Mouse (Mus musculus) stomach, embryonic 14.5 days (tissue): ENCODE data around the gene Catip. TPM values are rescaled to one million over a fixed set of nuclear protein-coding genes. Genes with fewer than 3 reads are reported as not detected.

ENCODE experiments used
- ATAC-seq: fragments of 200-750 bp; cut with Nextera tagmentation; 2 replicates; pipeline ENCODE4 v1.8.0; 2017; ENCODE audit warnings: low read depth, moderate TSS enrichment; ENCODE audit not compliant: insufficient number of reproducible peaks, insufficient read depth, low FRiP score
- H3K27ac ChIP-seq: fragments of 300-500 bp; sonication (generic); 2 replicates; pipeline ENCODE4 v1.5.1; 2014; ENCODE audit warnings: mild to moderate bottlenecking, low read length, moderate library complexity, mixed read lengths
- H3K27me3 ChIP-seq: fragments of 300-500 bp; sonication (generic); 2 replicates; pipeline ENCODE4 v1.6.1; 2014; ENCODE audit warnings: low read length, control low read depth, mixed read lengths; ENCODE audit not compliant: control insufficient read depth, insufficient read depth
- H3K36me3 ChIP-seq: fragments of 300-500 bp; sonication (generic); 2 replicates; pipeline ENCODE4 v1.6.1; 2014; ENCODE audit warnings: mild to moderate bottlenecking, control low read depth, low read length, moderate library complexity, mixed read lengths; ENCODE audit not compliant: control insufficient read depth, insufficient read depth
- H3K4me1 ChIP-seq: fragments of 300-500 bp; sonication (generic); 2 replicates; pipeline ENCODE4 v1.6.1; 2014; ENCODE audit warnings: low read length, control low read depth, mixed read lengths; ENCODE audit not compliant: control insufficient read depth, insufficient read depth
- H3K4me2 ChIP-seq: fragments of 300-500 bp; sonication (generic); replicated peaks from 2 replicates; pipeline ENCODE4 v1.6.1; 2014; ENCODE audit warnings: low read depth, low read length, control low read depth
- H3K4me3 ChIP-seq: fragments of 300-500 bp; sonication (generic); 2 replicates; pipeline ENCODE4 v1.5.1; 2014; ENCODE audit warnings: low read depth, low read length, control low read depth
- H3K9ac ChIP-seq: fragments of 300-500 bp; sonication (generic); replicated peaks from 2 replicates; pipeline ENCODE4 v1.6.1; 2014; ENCODE audit warnings: low read depth, mild to moderate bottlenecking, control low read depth, low read length, moderate library complexity, mixed read lengths
- H3K9me3 ChIP-seq: fragments of 300-500 bp; sonication (generic); 2 replicates; pipeline ENCODE4 v1.6.1; 2016; ENCODE audit warnings: low read depth, low read length, control low read depth; ENCODE audit not compliant: control insufficient read depth
- WGBS: fragments of 180-500 bp; shearing (Covaris S2); extraction: QIAGEN DNeasy Blood & Tissue Kit; methylation state at CpG from one replicate; pipeline ENCODE4 v1.1.7; 2014; 5-methylcytosine and 5-hydroxymethylcytosine counted together
- polyA plus RNA-seq: library from polyadenylated mRNA; unstranded; fragments of >200 nt; fragmentation: Nextera tagmentation; extraction: Ambion mirVana; gene quantifications from 2 replicates; pipeline ENCODE4 v1.2.1, GENCODE M21; 2014

Gene Catip
- polyA plus RNA-seq, 1 experiment from 2014 or later: 0.69 TPM

DNA sequence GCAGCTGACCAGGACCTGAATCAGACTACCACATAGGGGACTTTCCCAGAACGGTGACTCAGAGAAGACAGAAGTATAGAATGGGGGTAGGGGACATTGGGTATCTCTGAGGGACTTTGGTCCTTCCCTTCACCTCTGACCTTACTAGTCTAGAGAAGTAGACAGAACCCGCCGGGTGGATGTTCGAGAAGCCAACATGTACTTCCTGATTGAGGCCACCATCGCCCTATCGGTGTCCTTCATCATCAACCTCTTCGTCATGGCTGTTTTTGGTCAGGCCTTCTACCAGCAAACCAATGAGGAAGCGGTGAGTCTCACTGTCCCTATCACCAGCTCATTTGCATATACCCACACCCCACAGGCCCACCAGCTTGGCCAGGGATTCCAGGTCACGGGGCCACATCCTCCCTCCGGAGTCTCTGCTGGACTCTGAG, 19.7 kb downstream of the Catip start:
- Histone ChIP-seq H3K9ac (no peak overlapping the region), H3K4me2 (no peak overlapping the region), H3K9me3 (no peaks in the 10 kb centered on the region), H3K4me1 (no peaks in the 10 kb centered on the region), H3K4me3 (no peak overlapping the region), H3K36me3 (no peaks in the 10 kb centered on the region), H3K27me3 (no peaks in the 10 kb centered on the region), H3K27ac (no peak overlapping the region)
- no peak for ATAC-seq
- 87% methylated on average over 10 of the region's 10 CpGs for WGBS

GRCm38 (mm10) chr1:74383385-74383784, 21.5 kb downstream of the Catip start:
- H3K36me3 ChIP-seq: no peaks in the 10 kb centered on the region
- WGBS: 82% methylated on average over 13 of the region's 13 CpGs

DNA sequence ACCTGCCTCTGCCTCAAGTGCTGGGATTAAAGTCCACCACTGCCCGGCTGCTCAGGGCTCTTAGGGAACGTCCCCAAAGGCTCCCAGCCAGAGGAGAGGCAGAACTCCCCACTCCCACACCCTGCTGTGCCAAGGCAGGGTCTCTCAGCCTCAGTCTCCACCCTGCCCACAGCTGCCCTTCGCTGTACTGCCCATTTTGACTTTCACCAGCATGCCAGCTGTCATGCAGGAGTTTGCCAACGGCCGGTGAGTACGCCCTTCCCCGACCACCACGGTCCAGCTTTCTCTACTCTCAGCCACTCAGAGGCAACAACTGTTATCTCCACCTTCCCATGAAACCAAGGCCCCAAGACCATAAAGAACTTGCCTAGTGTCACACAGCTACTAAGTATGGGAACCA, 22.6 kb downstream of the Catip start:
- H3K27me3 ChIP-seq: no peaks in the 10 kb centered on the region
- peaks cover 10% of the 10 kb centered on the region; the same call in 1 of the 2 replicates for H3K4me1 ChIP-seq
- no peaks in the 10 kb centered on the region for H3K9me3 ChIP-seq
- ATAC-seq: no peak
- no peaks in the 10 kb centered on the region for H3K36me3 ChIP-seq
- H3K4me3 ChIP-seq: no peak overlapping the region
- no peak overlapping the region for H3K4me2 ChIP-seq
- no peak overlapping the region for H3K27ac ChIP-seq
- no peak overlapping the region for H3K9ac ChIP-seq
- 83% methylated on average over 8 of the region's 8 CpGs for WGBS

More at GRCm38 (mm10) chr1:74383385-74383784, 21.5 kb downstream of the Catip start:
- Histone ChIP-seq H3K27ac (no peak overlapping the region), H3K4me2 (no peak overlapping the region), H3K9me3 (no peaks in the 10 kb centered on the region), H3K4me1 (peaks cover 10% of the 10 kb centered on the region; the same call in 1 of the 2 replicates), H3K9ac (no peak overlapping the region), H3K4me3 (no peak overlapping the region), H3K27me3 (no peaks in the 10 kb centered on the region)
- ATAC-seq: no peak

GRCm38 (mm10) chr1:74385064-74385463, 23.2 kb downstream of the Catip start:
- Histone ChIP-seq H3K9me3 (no peaks in the 10 kb centered on the region), H3K4me3 (no peak overlapping the region), H3K9ac (no peak overlapping the region), H3K4me2 (no peak overlapping the region), H3K27me3 (no peaks in the 10 kb centered on the region), H3K4me1 (peaks cover 10% of the 10 kb centered on the region; the same call in 1 of the 2 replicates), H3K27ac (no peak overlapping the region), H3K36me3 (no peaks in the 10 kb centered on the region)
- ATAC-seq: no peak
- 88% methylated on average over 10 of the region's 10 CpGs for WGBS

GRCm38 (mm10) chr1:74385531-74385930, 23.6 kb downstream of the Catip start:
- no peaks in the 10 kb centered on the region for H3K9me3 ChIP-seq
- no peak for ATAC-seq
- no peak overlapping the region for H3K4me3 ChIP-seq
- no peaks in the 10 kb centered on the region for H3K36me3 ChIP-seq
- H3K4me2 ChIP-seq: no peak overlapping the region
- no peaks in the 10 kb centered on the region for H3K27me3 ChIP-seq
- H3K27ac ChIP-seq: no peak overlapping the region
- no peak overlapping the region for H3K9ac ChIP-seq
- peaks cover 13% of the 10 kb centered on the region; the same call in 1 of the 2 replicates for H3K4me1 ChIP-seq
- 88% methylated on average over 8 of the region's 8 CpGs for WGBS

GRCm38 (mm10) chr1:74386363-74386713, 24.4 kb downstream of the Catip start:
- Histone ChIP-seq H3K4me2 (peak overlapping the region; percentile 43), H3K27ac (peak overlapping the region; percentile 99), H3K9ac (peak overlapping the region; percentile 50; the same call in 1 of the 2 replicates), H3K36me3 (no peaks in the 10 kb centered on the region), H3K9me3 (no peaks in the 10 kb centered on the region), H3K27me3 (no peaks in the 10 kb centered on the region), H3K4me3 (peak overlapping the region; percentile 35), H3K4me1 (peaks cover 19% of the 10 kb centered on the region; the same call in 1 of the 2 replicates)
- no peak for ATAC-seq
- 51% methylated on average over 8 of the region's 10 CpGs for WGBS

DNA sequence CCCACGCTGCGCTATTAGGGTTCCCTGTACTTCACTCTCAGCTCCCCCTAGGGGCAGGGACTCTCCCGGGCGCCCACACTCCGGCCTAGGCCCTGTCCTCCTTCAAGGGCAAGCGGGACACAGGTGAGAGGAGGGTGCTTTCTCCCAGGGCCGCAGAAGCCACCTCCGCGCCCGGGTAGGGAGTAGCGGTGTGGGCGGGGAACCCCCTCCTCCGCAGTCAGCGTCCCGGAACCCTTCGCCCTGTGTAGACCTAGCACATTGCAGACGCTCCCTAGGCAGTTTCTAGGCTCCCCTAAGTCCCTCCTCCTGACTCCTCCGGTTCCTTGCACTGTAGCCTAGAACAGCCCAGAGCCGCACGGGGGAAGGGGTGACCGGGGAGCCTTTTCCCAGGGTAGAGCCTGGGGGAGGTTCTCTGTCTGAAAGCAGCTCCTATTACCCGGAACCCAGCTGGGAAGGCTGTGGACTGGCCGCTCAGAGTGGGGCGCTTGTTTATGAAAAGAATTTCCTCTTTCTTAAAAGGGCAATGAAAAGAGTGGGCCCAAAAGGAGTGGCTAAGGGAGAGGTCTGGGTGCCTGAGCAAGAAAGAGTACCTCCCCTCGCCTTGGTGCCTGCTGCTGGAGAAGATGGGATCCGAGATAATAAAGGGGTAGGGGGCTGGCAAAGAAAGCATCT, 24.9 kb downstream of the Catip start:
- H3K4me1 ChIP-seq: peaks cover 19% of the 10 kb centered on the region; the same call in 1 of the 2 replicates
- no peaks in the 10 kb centered on the region for H3K9me3 ChIP-seq
- peak overlapping the region; percentile 50 for H3K9ac ChIP-seq
- peak overlapping the region; percentile 43 for H3K4me2 ChIP-seq
- peak overlapping the region; percentile 99 for H3K27ac ChIP-seq
- under 1% methylated on average over 26 of the region's 26 CpGs for WGBS
- ATAC-seq: peak; percentile 87
- H3K36me3 ChIP-seq: no peaks in the 10 kb centered on the region
- H3K27me3 ChIP-seq: no peaks in the 10 kb centered on the region
- H3K4me3 ChIP-seq: peak overlapping the region; percentile 35

DNA sequence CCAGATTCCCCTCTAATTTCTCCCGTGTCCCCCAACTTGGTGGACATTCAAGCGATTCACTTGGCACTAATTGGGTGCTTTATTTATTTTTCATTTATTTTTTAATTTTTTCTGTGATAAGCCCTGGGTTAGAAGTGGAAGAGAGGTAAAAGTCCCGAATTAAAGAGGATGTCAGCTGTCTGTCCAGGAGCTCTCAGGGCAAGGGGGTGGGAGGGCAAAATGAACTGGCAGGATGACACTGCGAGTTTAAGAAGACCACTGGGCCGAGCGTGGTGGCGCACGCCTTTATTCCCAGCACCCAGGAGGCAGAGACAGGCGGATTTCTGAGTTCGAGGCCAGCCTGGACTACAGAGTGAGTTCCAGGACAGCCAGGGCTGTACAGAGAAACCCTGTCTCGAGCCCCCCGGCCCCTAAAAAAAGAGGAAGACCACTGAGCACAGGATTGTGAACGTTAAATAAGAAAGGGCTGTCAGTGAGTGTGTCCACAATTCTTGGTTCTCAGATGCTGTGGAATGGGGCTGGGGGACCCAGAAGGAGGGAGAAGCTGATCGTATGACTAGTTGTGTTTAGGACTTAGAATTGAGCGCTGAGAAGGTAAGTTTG, 25.6 kb downstream of the Catip start:
- Histone ChIP-seq H3K9me3 (no peaks in the 10 kb centered on the region), H3K36me3 (no peaks in the 10 kb centered on the region), H3K9ac (peak overlapping the region; percentile 50; the same call in 1 of the 2 replicates), H3K4me1 (peaks cover 21% of the 10 kb centered on the region; the same call in 1 of the 2 replicates), H3K4me2 (peak overlapping the region; percentile 43), H3K27me3 (no peaks in the 10 kb centered on the region), H3K4me3 (peak overlapping the region; percentile 35), H3K27ac (peak overlapping the region; percentile 99)
- ATAC-seq: no peak
- WGBS: 51% methylated on average over 15 of the region's 15 CpGs
